Mouse (Mus musculus) lung, postnatal 0 days (tissue): ENCODE measurements around the gene Nrip1. TPM values are rescaled to one million over a fixed set of nuclear protein-coding genes. Genes with fewer than 3 reads are reported as not detected.

Source experiments
- ATAC-seq: fragments of 200-750 bp; cut with Nextera tagmentation; 2 replicates; pipeline ENCODE4 v1.8.0; 2017; ENCODE audit warnings: moderate library complexity
- DNase-seq: peaks from one replicate; pipeline ENCODE4 v3.0.0-alpha.2; 2016; ENCODE audit warnings: low spot score
- H3K27ac ChIP-seq: fragments of 300-500 bp; sonication (generic); 2 replicates; pipeline ENCODE4 v1.5.1; 2014; ENCODE audit warnings: antibody characterized with exemption, mild to moderate bottlenecking, low read length, mixed read lengths
- H3K27me3 ChIP-seq: fragments of 300-500 bp; sonication (generic); replicated peaks from 2 replicates; pipeline ENCODE4 v1.6.1; 2014; ENCODE audit warnings: low read length, mixed read lengths; ENCODE audit not compliant: insufficient read depth
- H3K36me3 ChIP-seq: fragments of 300-500 bp; sonication (generic); 2 replicates; pipeline ENCODE4 v1.6.1; 2014; ENCODE audit warnings: low read length, mixed read lengths; ENCODE audit not compliant: insufficient read depth
- H3K4me1 ChIP-seq: fragments of 300-500 bp; sonication (generic); 2 replicates; pipeline ENCODE4 v1.6.1; 2014; ENCODE audit warnings: antibody characterized with exemption, low read depth, low read length, mixed read lengths; ENCODE audit not compliant: insufficient read depth
- H3K4me2 ChIP-seq: fragments of 300-500 bp; sonication (generic); replicated peaks from 2 replicates; pipeline ENCODE4 v1.6.1; 2014; ENCODE audit warnings: low read depth, mild to moderate bottlenecking, low read length, moderate library complexity, mixed read lengths
- H3K4me3 ChIP-seq: fragments of 300-500 bp; sonication (generic); 2 replicates; pipeline ENCODE4 v1.5.1; 2014; ENCODE audit warnings: low read depth, low read length
- H3K9ac ChIP-seq: fragments of 300-500 bp; sonication (generic); replicated peaks from 2 replicates; pipeline ENCODE4 v1.6.1; 2014; ENCODE audit warnings: low read depth, mild to moderate bottlenecking
- H3K9me3 ChIP-seq: fragments of 300-500 bp; sonication (generic); 2 replicates; pipeline ENCODE4 v1.6.1; 2016; ENCODE audit warnings: low read length, mixed read lengths
- CTCF ChIP-seq: IDR thresholded peaks from 2 replicates; pipeline ENCODE4 v1.5.1; 2016; ENCODE audit warnings: antibody characterized with exemption, mild to moderate bottlenecking
- EP300 ChIP-seq: IDR thresholded peaks from 2 replicates; pipeline ENCODE4 v1.6.1; 2016; ENCODE audit warnings: antibody characterized with exemption, mild to moderate bottlenecking, control low read depth
- WGBS: fragments of 180-500 bp; shearing (Covaris S2); extraction: QIAGEN DNeasy Blood & Tissue Kit; methylation state at CpG from one replicate; pipeline ENCODE4 v1.1.7; 2014; 5-methylcytosine and 5-hydroxymethylcytosine counted together
- polyA plus RNA-seq: library from polyadenylated mRNA; unstranded; fragments of >200 nt; fragmentation: Nextera tagmentation; extraction: Ambion mirVana; gene quantifications from 2 replicates; pipeline ENCODE4 v1.2.1, GENCODE M21; 2015

The Nrip1 gene
- polyA plus RNA-seq, 1 experiment from 2014 or later, result 25.3 TPM

DNA sequence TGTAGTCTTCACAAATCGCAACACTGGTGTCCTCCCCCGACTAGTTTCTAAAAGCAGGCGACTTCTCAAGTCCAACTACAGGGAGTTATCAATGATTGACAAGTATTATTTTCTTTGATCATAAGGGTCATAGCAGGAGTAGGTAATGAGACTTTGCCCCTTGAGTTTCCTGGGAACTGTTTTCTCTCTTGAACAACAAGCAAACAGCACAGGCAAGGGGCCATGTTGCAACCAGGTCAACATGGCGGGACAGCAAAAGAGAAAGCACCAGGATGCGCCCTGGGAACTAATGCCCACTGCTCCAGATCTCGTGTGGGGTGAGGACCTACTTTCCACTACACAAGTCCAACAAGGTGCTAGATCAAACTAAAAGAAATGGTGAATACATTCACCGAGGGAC lies 27.3 kb downstream of the Nrip1 start:
- DNase-seq (no peak), ATAC-seq (no peak)
- H3K4me2 ChIP-seq, result no peak overlapping the region
- H3K36me3 ChIP-seq, result peaks cover 6% of the 10 kb centered on the region; the same call in 1 of the 2 replicates
- H3K9me3 ChIP-seq, result no peaks in the 10 kb centered on the region
- no peaks in the 10 kb centered on the region for H3K4me1 ChIP-seq
- no peak for TF ChIP-seq CTCF
- no peak for TF ChIP-seq EP300
- no peak overlapping the region for H3K27ac ChIP-seq
- H3K9ac ChIP-seq, result no peak overlapping the region
- no peaks in the 10 kb centered on the region for H3K27me3 ChIP-seq
- no peak overlapping the region for H3K4me3 ChIP-seq
- WGBS, result 96% methylated on average over 7 of the region's 7 CpGs

GRCm38 (mm10) chr16:76344761-76345368 lies 28.8 kb downstream of the Nrip1 start:
- no peak overlapping the region for H3K9ac ChIP-seq
- H3K4me1 ChIP-seq, result no peaks in the 10 kb centered on the region
- no peaks in the 10 kb centered on the region for H3K9me3 ChIP-seq
- peaks cover 6% of the 10 kb centered on the region; the same call in 1 of the 2 replicates for H3K36me3 ChIP-seq
- ATAC-seq (no peak), DNase-seq (no peak)
- H3K4me3 ChIP-seq, result no peak overlapping the region
- 84% methylated on average over 3 of the region's 3 CpGs for WGBS
- H3K27me3 ChIP-seq, result no peaks in the 10 kb centered on the region
- no peak overlapping the region for H3K4me2 ChIP-seq
- H3K27ac ChIP-seq, result no peak overlapping the region
- TF ChIP-seq CTCF (no peak), EP300 (no peak)

- Histone ChIP-seq H3K27ac (no peak overlapping the region), H3K9ac (no peak overlapping the region), H3K36me3 (no peaks in the 10 kb centered on the region; the same call in 1 of the 2 replicates), H3K9me3 (no peaks in the 10 kb centered on the region), H3K4me2 (no peak overlapping the region), H3K4me3 (no peak overlapping the region), H3K4me1 (no peaks in the 10 kb centered on the region), H3K27me3 (no peaks in the 10 kb centered on the region)
- ATAC-seq, result no peak
- TF ChIP-seq EP300 (no peak), CTCF (no peak)
- no peak for DNase-seq
- 96% methylated on average over 2 of the region's 2 CpGs for WGBS
These were observed 29.6 kb downstream of the Nrip1 start for GRCm38 (mm10) chr16:76344030-76344429.

DNA sequence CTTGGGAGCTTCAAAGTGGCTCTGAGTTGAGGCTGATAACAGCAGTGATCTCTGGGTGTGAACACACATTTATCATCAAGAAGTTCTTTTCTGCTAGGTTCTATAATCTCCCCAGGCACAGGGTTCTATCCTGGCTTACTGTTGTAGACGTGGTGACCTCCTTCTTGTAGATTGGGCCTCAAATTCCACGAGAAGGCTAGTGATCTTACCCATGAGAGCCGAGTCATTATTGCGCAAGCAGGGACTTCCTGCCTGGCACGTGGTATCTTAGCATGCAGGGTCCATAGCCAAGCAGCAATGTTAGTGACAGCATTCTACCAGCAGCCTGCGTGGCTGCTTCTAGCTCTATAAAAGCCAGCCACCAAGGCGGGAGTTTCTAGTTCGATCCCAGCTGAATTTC lies 32.0 kb downstream of the Nrip1 start:
- peak; percentile 57 for ATAC-seq
- WGBS, result 45% methylated on average over 8 of the region's 8 CpGs

DNA sequence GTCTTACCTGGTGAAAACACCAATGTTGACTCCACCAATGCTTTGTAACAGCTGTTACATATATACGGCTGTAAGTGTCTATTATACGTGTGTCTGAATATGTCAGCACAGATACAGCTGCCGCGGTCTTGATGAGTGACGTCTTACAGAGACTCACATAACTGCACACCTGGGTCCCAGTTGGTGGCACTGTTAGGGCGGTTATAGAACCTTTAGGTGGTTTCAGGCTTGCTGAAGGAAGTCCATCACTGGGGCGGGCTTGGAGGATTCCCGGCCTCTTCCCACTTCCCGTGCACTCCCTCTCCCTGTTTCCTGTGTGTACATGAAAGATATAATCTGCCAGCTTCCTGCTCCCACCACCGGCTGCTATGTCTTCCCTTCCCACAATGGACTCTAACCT lies 34.4 kb downstream of the Nrip1 start:
- Histone ChIP-seq H3K9me3 (no peaks in the 10 kb centered on the region), H3K27me3 (no peaks in the 10 kb centered on the region), H3K9ac (no peak overlapping the region), H3K4me1 (no peaks in the 10 kb centered on the region), H3K27ac (no peak overlapping the region), H3K36me3 (no peaks in the 10 kb centered on the region), H3K4me3 (no peak overlapping the region), H3K4me2 (no peak overlapping the region)
- DNase-seq, result no peak
- TF ChIP-seq CTCF, result no peak
- TF ChIP-seq EP300, result 0 out of 2 replicates have a peak, but pooled peaks have one; percentile 27
- 62% methylated on average over 10 of the region's 10 CpGs for WGBS
- peak; percentile 30; the same call in 1 of the 2 replicates for ATAC-seq

More for the DNA sequence above, 32.0 kb downstream of the Nrip1 start:
- Histone ChIP-seq H3K4me1 (no peaks in the 10 kb centered on the region), H3K36me3 (no peaks in the 10 kb centered on the region; the same call in 1 of the 2 replicates), H3K4me3 (no peak overlapping the region), H3K27me3 (no peaks in the 10 kb centered on the region), H3K4me2 (no peak overlapping the region), H3K9me3 (no peaks in the 10 kb centered on the region), H3K27ac (no peak overlapping the region), H3K9ac (no peak overlapping the region)
- peak; percentile 51 for DNase-seq
- no peak for TF ChIP-seq EP300
- TF ChIP-seq CTCF, result no peak

DNA sequence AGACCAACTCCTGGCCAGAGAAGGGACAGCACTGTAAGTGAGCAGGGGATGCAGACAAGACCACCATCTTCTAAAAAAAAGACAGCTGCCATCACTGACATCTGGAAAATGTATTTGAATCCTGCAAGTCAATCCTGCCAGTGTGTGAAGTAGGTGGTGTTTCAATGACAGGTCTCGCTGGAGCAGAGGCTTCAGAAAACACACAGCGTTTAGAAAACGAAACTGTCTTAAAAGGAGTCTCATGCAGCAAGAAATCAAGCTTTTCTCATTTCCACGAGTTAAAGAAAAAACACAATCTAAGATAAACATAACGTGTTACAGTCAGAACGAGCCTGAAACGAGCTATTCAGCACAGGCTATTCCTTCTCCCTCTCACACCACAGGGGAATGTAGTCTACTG lies 36.3 kb downstream of the Nrip1 start:
- no peaks in the 10 kb centered on the region for H3K9me3 ChIP-seq
- H3K27ac ChIP-seq, result no peak overlapping the region
- no peaks in the 10 kb centered on the region for H3K36me3 ChIP-seq
- H3K9ac ChIP-seq, result no peak overlapping the region
- H3K4me2 ChIP-seq, result no peak overlapping the region
- TF ChIP-seq CTCF (no peak), EP300 (no peak)
- no peaks in the 10 kb centered on the region for H3K27me3 ChIP-seq
- ATAC-seq, result no peak
- 73% methylated on average over 7 of the region's 7 CpGs for WGBS
- no peaks in the 10 kb centered on the region; the same call in 1 of the 2 replicates for H3K4me1 ChIP-seq
- no peak overlapping the region for H3K4me3 ChIP-seq
- no peak for DNase-seq
